Mouse (Mus musculus) layer of hippocampus, postnatal 14 days (tissue): ENCODE measurements around the gene Ddr2. TPM values are rescaled to one million over a fixed set of nuclear protein-coding genes. Genes with fewer than 3 reads are reported as not detected.
A peak's percentile ranks its signal among the peaks of the same experiment; 100 is the strongest.

Source experiments
- DNase-seq, 2 experiments: peaks; one replicate each; pipeline ENCODE4 v3.0.0; 2021 to 2022; ENCODE audit warnings: low spot score in 2 of 2, mixed read lengths in 1 of 2
- total RNA-seq, 2 experiments: library from RNA; stranded (reverse); gene quantifications; 2 replicates each; pipeline ENCODE4 v1.2.3; 2021

Gene Ddr2
- total RNA-seq, 2 experiments from 2014 or later = 6.3 to 9.2 TPM

DNA sequence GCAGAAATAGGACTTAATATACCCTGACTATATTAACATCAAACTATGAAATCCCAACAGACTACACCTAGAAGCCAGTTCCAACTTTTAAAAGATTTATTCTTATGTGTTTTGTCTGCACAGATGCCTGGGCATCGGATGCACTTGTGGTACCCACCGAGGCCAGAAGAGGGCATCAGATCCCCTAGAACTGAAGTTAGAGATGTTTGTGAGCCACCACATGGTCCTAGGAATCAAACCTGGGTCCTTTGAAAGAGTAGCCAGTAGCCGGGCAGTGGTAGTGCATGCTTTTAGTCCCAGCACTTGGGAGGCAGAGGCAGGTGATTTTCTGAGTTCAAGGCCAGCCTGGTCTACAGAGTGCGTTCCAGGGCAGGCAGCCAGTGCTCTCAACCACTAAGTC lies 159.9 kb downstream of the Ddr2 start:
- DNase-seq = no peak

DNA sequence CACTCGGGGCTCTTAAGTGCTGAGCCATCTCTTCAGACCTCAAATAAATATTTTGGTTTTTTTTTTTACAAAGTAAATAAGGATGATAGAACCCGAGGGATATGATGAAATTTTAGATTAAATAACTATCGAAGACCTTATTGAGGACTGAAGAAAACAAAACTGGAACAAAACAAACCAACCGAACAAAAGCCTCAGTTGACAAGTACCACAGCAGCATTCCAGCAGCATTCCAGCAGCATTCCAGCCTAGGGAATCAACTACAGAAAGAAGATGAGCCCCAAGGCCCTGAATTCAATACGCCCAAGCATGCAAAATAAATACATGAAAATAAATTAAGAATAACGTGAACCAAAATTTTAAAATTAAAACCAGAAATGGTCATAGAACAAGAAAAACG lies 160.6 kb downstream of the Ddr2 start:
- no peak for DNase-seq

GRCm38 (mm10) chr1:169948866-169949265 lies 161.7 kb downstream of the Ddr2 start:
- DNase-seq = no peak

DNA sequence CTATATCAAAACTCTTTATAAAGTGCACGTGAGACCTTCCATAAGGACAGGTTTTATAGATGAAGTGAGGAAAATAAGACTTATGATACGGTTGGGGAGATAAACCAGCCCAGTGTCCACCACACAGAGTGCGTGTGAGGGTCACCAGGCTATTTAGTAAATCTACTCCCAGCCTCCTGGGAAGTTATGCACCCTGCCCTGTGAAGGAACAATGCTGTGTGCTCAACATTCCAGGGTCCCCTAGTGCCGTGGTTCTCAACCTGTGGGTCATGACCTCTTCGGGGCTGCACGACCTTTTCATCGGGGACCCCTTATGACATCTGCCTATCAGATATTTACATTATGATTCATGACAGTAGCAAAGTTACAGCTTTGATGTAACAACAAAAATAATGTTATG lies 162.3 kb downstream of the Ddr2 start:
- DNase-seq = no peak

- DNase-seq = no peak
Measured at GRCm38 (mm10) chr1:169947654-169948053, 162.9 kb downstream of the Ddr2 start.

DNA sequence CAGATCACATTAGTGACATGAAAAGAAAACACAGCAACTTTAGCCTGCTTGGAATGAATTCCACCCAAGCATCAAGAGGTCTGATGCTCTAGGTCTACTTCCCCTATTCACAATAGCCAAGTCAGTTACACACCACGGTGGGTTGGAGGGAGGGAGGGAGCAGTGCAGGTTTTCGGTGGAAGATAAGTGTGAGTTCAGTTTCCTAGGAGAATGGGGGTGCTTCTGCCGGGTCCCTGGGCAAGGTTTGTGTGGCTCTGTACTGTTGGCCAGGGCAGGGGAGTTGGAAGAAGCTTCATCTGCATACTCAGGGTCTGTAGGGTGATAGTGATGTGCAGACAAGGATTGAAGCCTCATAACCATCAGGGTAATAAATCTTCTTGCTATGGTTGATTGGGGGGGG lies 164.6 kb downstream of the Ddr2 start:
- no peak for DNase-seq

GRCm38 (mm10) chr1:169939345-169939744 lies 171.2 kb downstream of the Ddr2 start:
- peak in 1 of 2 experiments; percentile 71 for DNase-seq

GRCm38 (mm10) chr1:169934005-169934725 lies 176.4 kb downstream of the Ddr2 start:
- peak; percentile 61 to 69 for DNase-seq

GRCm38 (mm10) chr1:169932122-169932746 lies 178.3 kb downstream of the Ddr2 start:
- DNase-seq = no peak

DNA sequence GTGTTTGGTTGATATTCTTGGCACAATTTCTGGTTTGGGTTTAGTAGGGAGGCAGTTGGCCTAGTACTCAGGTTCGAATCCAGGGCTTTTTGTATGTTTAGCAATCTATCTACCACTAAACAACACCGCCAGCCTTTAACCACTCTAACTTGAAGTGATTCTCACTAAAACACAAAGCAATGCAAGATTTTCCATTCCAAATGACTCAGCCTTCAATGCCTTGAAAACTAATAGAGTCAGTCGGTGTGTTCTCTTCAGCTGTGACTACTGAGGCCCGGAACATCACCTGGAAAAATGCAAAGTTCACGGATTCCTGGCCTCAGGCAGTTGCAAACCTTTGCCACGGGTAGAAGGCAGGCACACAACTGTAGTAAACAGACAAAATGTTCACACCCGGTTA lies 178.9 kb downstream of the Ddr2 start:
- no peak for DNase-seq

DNA sequence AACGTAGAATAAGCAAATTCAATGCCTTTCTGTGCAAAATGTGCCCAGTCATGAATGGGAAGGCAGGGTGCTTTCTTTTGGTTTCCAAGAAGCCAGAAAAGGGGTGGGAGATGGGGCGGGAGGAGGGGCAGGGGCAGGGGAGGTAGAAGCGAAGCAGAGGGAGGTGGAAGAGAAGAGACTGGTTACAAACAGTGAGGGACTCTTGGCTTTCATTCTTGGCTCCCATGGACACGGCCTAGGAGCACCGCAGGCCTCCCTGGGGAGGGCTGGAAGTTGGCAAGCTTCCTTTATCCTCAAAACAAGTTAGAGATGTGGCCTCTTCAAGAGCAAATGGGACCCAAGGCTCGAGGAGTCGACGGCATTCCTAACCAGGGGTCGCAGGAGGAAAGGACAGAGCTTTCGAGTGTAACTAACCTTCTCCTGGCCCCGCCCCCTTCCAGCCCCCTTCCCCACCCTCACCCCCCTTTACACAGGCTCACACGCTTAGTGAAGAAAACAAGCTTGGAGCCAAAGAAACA lies 182.0 kb downstream of the Ddr2 start, which contains the start of gene Ccdc190:
TSS of gene Ccdc190 (plus strand) at position 195 of the 518 bp plus-strand sequence.
- DNase-seq = peak in 1 of 2 experiments; percentile 72

- DNase-seq = no peak
Measured at GRCm38 (mm10) chr1:169927753-169928369, 182.7 kb downstream of the Ddr2 start.

DNA sequence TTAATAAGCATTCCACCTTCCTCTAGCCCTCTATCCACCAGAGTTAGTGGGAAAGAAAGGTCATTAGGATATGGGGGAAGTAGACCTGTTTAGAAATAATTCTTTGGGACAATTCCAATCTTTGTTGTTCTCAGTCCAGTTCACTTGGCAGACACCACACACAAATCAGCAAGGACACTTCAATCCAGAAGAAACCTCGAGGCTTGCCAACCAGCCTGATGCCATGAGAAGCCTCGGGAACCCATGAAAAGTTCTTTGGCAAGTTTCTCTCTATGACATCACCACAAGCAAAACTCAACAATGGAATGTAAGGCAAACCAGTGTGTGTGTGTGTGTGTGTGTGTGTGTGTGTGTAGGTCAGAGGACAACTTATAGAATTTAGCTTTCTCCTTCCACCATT lies 186.0 kb downstream of the Ddr2 start:
- DNase-seq = no peak

Other genes with a start within 250 kb of the Ddr2 start
- gene Ccdc190, start 182.1 kb downstream of the Ddr2 start, total RNA-seq = 10 to 100 TPM; 13.1 to 16.7 TPM
- 10 to 100 TPM; 19.8 to 21.0 TPM for gene Hsd17b7, start 141.5 kb downstream of the Ddr2 start, total RNA-seq
- gene Uap1, start 64.2 kb upstream of the Ddr2 start, total RNA-seq = 10 to 100 TPM; 52.2 to 54.4 TPM
- 100 to 1,000 TPM; 163 to 168 TPM for gene Uhmk1, start 104.6 kb upstream of the Ddr2 start, total RNA-seq
- not detected for gene Sh2d1b2, start 122.0 kb upstream of the Ddr2 start, total RNA-seq
- not detected for gene Sh2d1b1, start 166.6 kb upstream of the Ddr2 start, total RNA-seq
- gene Gm7694, start 195.6 kb upstream of the Ddr2 start, total RNA-seq = 1 to 10 TPM; 3.4 to 4.0 TPM
- not detected for gene Spata46, start 198.0 kb upstream of the Ddr2 start, total RNA-seq